Mouse (Mus musculus) adrenal gland, adult (tissue): ENCODE data around the gene Cinp.

Experiments
- DNase-seq, 2 experiments: peaks; one replicate each; pipeline ENCODE4 v3.0.0; 2022 to 2023; ENCODE audit warnings: low spot score in 1 of 2; ENCODE audit not compliant: inconsistent age in 2 of 2

Gene Cinp

GRCm38 (mm10) chr12:110889036-110890020, at the start of gene Cinp, which contains the start of gene Tecpr2:
Gene Cinp, minus strand, starts transcription at chr12:110889145.
Gene Tecpr2, plus strand, starts transcription at chr12:110889264.
- peak; percentile 98 for DNase-seq

GRCm38 (mm10) chr12:110937496-110937895, 48.6 kb upstream of the Cinp start:
- DNase-seq = peak; percentile 48 to 87

- DNase-seq = peak; percentile 87 to 96
Measured at GRCm38 (mm10) chr12:110935983-110936620, 47.2 kb upstream of the Cinp start.

GRCm38 (mm10) chr12:110932820-110933219, 43.9 kb upstream of the Cinp start:
- DNase-seq = no peak

GRCm38 (mm10) chr12:110921572-110921971, 32.6 kb upstream of the Cinp start:
- no peak for DNase-seq

- no peak for DNase-seq
Measured at GRCm38 (mm10) chr12:110920254-110920653, 31.3 kb upstream of the Cinp start.

- DNase-seq = peak; percentile 63 to 80
Measured at GRCm38 (mm10) chr12:110915761-110916160, 26.8 kb upstream of the Cinp start.

- no peak for DNase-seq
Measured at GRCm38 (mm10) chr12:110909962-110910361, 21.0 kb upstream of the Cinp start.

- DNase-seq = no peak
Measured at GRCm38 (mm10) chr12:110907845-110908244, 18.9 kb upstream of the Cinp start.

GRCm38 (mm10) chr12:110903536-110903935, 14.6 kb upstream of the Cinp start:
- DNase-seq = peak in 1 of 2 experiments; percentile 70

- DNase-seq = no peak
Measured at GRCm38 (mm10) chr12:110902106-110902505, 13.2 kb upstream of the Cinp start.

- no peak for DNase-seq
Measured at GRCm38 (mm10) chr12:110891887-110892286, 2.9 kb upstream of the Cinp start.

- DNase-seq = no peak
Measured at GRCm38 (mm10) chr12:110888606-110889005, 339 bp downstream of the Cinp start.

GRCm38 (mm10) chr12:110888106-110888505, 839 bp downstream of the Cinp start:
- DNase-seq = no peak

GRCm38 (mm10) chr12:110885251-110885650, 3.7 kb downstream of the Cinp start:
- no peak for DNase-seq

GRCm38 (mm10) chr12:110882291-110882690, 6.7 kb downstream of the Cinp start:
- DNase-seq = peak in 1 of 2 experiments; percentile 47

GRCm38 (mm10) chr12:110875351-110875750, 13.6 kb downstream of the Cinp start:
- DNase-seq = peak in 1 of 2 experiments; percentile 44

- no peak for DNase-seq
Measured at GRCm38 (mm10) chr12:110871247-110871646, 17.7 kb downstream of the Cinp start.

GRCm38 (mm10) chr12:110870107-110870506, 18.8 kb downstream of the Cinp start:
- DNase-seq = no peak

- no peak for DNase-seq
Measured at GRCm38 (mm10) chr12:110865989-110866388, 23.0 kb downstream of the Cinp start.

- DNase-seq = no peak
Measured at GRCm38 (mm10) chr12:110865571-110865970, 23.4 kb downstream of the Cinp start.

GRCm38 (mm10) chr12:110864008-110864407, 24.9 kb downstream of the Cinp start:
- DNase-seq = no peak
